Mouse (Mus musculus) layer of hippocampus, adult 6 months (tissue): ENCODE data around the gene Ccdc188. TPM values are rescaled to one million over a fixed set of nuclear protein-coding genes. Genes with fewer than 3 reads are reported as not detected.

Experiments used
- long read RNA-seq, 2 experiments: library from polyadenylated mRNA; unstranded; transcript quantifications; one replicate each; pipeline ENCODE4 v2.0.0; 2019 to 2020
- polyA plus RNA-seq: library from polyadenylated mRNA; unstranded; fragments of <200 nt; fragmentation: Nextera tagmentation; gene quantifications from 2 replicates; pipeline ENCODE4 v1.2.3, GENCODE M21; 2021

Gene Ccdc188
- polyA plus RNA-seq = not detected in 2 replicates
- long read RNA-seq, experiment 1 = 0 reads
- long read RNA-seq, experiment 2 = 0 reads

DNA sequence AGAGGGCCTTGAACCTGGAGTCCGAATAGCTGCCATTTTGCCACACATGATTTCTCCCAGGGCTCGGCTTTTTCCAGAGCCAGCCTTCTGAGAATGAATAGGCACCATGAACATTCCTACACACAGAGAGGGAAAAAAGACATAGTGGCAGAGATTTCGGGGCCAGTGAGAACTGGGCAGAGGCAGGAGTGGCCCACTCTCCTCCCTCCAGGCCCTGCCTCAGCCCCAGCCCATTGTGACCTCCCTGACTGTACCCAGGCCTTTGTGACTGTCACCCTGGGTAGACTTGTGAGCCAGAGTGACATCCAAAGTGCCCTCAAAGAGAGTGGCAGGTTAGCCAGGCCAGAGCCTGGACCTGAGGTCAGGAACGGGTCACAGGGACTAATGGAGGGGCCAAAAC is at the start of gene Ccdc188:
TSS of gene Ccdc188 (plus strand) at position 301 of the 400 bp plus-strand sequence.

DNA sequence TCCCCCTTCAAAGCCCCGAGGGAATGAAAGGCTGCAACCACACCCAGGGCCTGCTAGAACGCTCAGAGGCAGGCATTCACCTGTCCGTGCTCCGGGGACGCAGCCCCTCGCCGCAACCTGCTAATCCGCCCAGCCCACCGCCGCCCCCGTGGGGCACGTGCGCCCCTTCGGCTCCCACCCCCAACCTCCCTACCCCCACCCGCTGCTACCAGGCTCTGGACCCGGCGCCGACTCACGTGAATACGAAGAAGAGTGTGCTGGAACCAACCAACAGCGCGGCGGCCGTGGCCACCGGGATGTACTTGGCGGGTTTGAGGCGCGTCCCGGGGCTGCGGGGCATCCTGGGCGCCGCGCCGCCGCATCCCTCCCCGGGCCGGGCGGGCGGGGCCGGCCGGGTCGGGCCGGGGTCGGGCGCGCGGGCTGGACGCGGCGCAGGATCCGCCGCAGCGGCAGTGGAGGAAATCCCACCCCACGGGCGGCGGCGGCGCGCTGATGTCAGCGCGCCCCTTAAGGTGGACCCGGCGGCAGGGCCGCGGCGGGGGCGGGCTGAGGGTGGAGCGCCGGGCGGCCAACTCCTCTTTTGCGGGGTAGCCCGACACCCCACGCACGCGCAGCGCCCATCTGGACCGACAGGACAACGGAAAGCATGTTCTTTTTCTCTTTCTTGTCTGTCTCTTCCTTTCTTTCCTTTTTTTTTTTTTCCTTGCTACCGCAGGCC is 17.2 kb downstream of the Ccdc188 start, which contains the start of gene Zdhhc8:
TSS of gene Zdhhc8 (minus strand) at position 466 of the 718 bp plus-strand sequence.

DNA sequence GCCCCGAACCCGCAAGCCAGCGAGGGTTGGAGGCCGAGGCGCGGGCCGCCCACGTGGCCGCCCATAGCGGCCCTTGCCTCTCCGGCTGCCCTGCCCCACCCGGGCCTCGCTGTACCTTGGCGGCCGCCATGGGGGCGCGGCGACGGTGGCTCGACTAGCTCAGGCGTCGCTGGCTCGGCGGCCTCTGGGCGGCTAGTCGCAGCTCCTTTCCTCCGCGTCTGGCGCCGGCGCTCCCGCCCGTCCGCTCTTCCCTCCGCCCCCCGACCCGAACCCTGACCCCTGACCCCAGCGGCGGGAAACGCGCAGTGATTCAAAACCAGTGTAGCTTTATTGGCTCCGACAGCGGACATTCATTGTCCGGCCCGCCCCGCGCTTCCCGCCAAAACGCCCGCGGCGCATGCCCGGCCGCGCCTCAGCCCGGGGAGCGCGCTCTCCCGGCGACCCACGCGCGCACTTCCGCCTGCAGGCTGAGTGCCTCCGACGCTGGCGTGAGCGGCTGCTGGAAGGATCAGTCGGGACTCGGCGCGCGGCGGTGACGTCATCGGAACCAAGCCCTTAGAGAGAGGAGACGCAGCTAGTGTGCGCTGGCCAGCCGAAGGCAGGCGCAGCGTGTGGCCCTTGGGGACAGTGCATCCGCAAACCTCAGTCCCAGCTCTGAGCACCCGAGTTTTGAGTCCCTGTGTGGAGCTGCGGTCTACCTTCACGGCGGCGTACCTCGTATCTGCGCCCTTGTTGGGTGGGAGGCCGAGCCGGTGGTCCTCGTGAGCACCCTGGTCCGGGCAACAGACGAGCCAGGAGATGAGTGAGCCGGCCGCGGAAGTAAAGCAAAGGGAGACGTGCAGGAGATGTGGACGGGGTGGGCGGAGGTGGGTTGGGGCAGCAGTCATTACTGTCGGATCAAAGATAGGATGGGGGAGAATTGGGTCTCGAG is 31.0 kb downstream of the Ccdc188 start, which contains the start of the genes Trmt2a and Ranbp1:
TSS of gene Trmt2a (plus strand) at position 247 of the 931 bp plus-strand sequence.
TSS of gene Ranbp1 (minus strand) at position 300 of the 931 bp plus-strand sequence.

DNA sequence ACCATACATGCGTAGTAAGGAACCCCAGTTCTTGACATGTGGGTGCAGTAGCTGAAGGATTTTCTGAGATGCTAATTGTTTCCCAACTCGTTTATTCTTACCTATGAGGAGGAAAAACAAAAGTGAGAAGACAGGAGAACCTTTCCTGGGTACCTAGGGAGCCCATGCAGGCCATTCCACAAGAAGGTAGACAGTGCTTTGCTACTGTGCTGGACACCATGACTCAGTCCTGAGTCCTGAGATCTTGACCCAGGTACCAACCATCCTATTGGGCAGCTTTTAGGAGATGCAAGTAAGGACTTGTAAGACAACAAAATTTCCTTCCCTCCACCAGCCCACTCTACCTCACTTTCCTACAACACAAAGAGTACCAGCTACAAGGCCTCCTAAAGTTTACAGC is 40.5 kb downstream of the Ccdc188 start, which contains the start of gene Gm49776:
TSS of gene Gm49776 (minus strand) at position 101 of the 400 bp plus-strand sequence.

Other genes with a start within 250 kb of the Ccdc188 start
- not detected in 2 replicates for gene Vpreb2, start 237.5 kb upstream of the Ccdc188 start, polyA plus RNA-seq
- 158 and 178 TPM in 2 replicates for gene Dgcr6, start 165.0 kb upstream of the Ccdc188 start, polyA plus RNA-seq
- 47.9 and 57.4 TPM in 2 replicates for gene Prodh, start 127.7 kb upstream of the Ccdc188 start, polyA plus RNA-seq
- 10.2 and 12.5 TPM in 2 replicates for gene Rtn4r, start 90.2 kb upstream of the Ccdc188 start, polyA plus RNA-seq
- gene Zdhhc8, start 17.3 kb downstream of the Ccdc188 start, polyA plus RNA-seq = 15.7 and 16.8 TPM in 2 replicates
- 32.8 and 34.9 TPM in 2 replicates for gene Trmt2a, start 30.8 kb downstream of the Ccdc188 start, polyA plus RNA-seq
- gene Ranbp1, start 30.9 kb downstream of the Ccdc188 start, polyA plus RNA-seq = 185 and 187 TPM in 2 replicates
- gene Gm49776, start 40.4 kb downstream of the Ccdc188 start, polyA plus RNA-seq = not detected in 2 replicates
- gene Dgcr8, start 71.4 kb downstream of the Ccdc188 start, polyA plus RNA-seq = 5.2 and 8.8 TPM in 2 replicates
- gene Tango2, start 130.2 kb downstream of the Ccdc188 start, polyA plus RNA-seq = 124 and 138 TPM in 2 replicates
- gene Arvcf, start 130.3 kb downstream of the Ccdc188 start, polyA plus RNA-seq = 7.9 and 8.8 TPM in 2 replicates
- 38.2 and 40.0 TPM in 2 replicates for gene Txnrd2, start 208.5 kb downstream of the Ccdc188 start, polyA plus RNA-seq
- 144 and 150 TPM in 2 replicates for gene Comt, start 209.0 kb downstream of the Ccdc188 start, polyA plus RNA-seq